Mouse (Mus musculus): ENCODE data around the gene Rbm39. TPM values are rescaled to one million over a fixed set of nuclear protein-coding genes. Genes with fewer than 3 reads are reported as not detected.

The Rbm39 gene
- polyA plus RNA-seq, 1 experiment from 2014 or later, result 502 TPM

Other genes with a start within 250 kb of the Rbm39 start
- gene Uqcc1, start 249.9 kb downstream of the Rbm39 start, polyA plus RNA-seq (2014; fragmentation: Nextera tagmentation; extraction: Ambion mirVana), result 67.4 and 83.4 TPM in 2 replicates
- gene Gm15557, start 239.5 kb downstream of the Rbm39 start, polyA plus RNA-seq (2014; fragmentation: Nextera tagmentation; extraction: Ambion mirVana), result not detected in 2 replicates
- gene Gdf5, start 234.9 kb downstream of the Rbm39 start, polyA plus RNA-seq (2014; fragmentation: Nextera tagmentation; extraction: Ambion mirVana), result 2.2 and 2.5 TPM in 2 replicates
- 7.0 and 9.7 TPM in 2 replicates for gene Cep250, start 223.8 kb downstream of the Rbm39 start, polyA plus RNA-seq (2014; fragmentation: Nextera tagmentation; extraction: Ambion mirVana)
- gene 6430550D23Rik, start 172.3 kb downstream of the Rbm39 start, polyA plus RNA-seq (2014; fragmentation: Nextera tagmentation; extraction: Ambion mirVana), result 0.63 and 1.0 TPM in 2 replicates
- 391 and 444 TPM in 2 replicates for gene Ergic3, start 172.2 kb downstream of the Rbm39 start, polyA plus RNA-seq (2014; fragmentation: Nextera tagmentation; extraction: Ambion mirVana)
- not detected in 2 replicates for gene Fer1l4, start 127.3 kb downstream of the Rbm39 start, polyA plus RNA-seq (2014; fragmentation: Nextera tagmentation; extraction: Ambion mirVana)
- gene Spag4, start 115.1 kb downstream of the Rbm39 start, polyA plus RNA-seq (2014; fragmentation: Nextera tagmentation; extraction: Ambion mirVana), result 4.6 and 5.1 TPM in 2 replicates
- 18.5 and 24.9 TPM in 2 replicates for gene Cpne1, start 68.3 kb downstream of the Rbm39 start, polyA plus RNA-seq (2014; fragmentation: Nextera tagmentation; extraction: Ambion mirVana)
- gene Rbm12, start 68.3 kb downstream of the Rbm39 start, polyA plus RNA-seq (2014; fragmentation: Nextera tagmentation; extraction: Ambion mirVana), result 30.1 and 33.4 TPM in 2 replicates
- gene Gm28036, start 53.1 kb downstream of the Rbm39 start, polyA plus RNA-seq (2014; fragmentation: Nextera tagmentation; extraction: Ambion mirVana), result 10.5 and 16.2 TPM in 2 replicates
- 409 and 502 TPM in 2 replicates for gene Romo1, start 36.2 kb downstream of the Rbm39 start, polyA plus RNA-seq (2014; fragmentation: Nextera tagmentation; extraction: Ambion mirVana)
- gene Nfs1, start 36.1 kb downstream of the Rbm39 start, polyA plus RNA-seq (2014; fragmentation: Nextera tagmentation; extraction: Ambion mirVana), result 38.0 and 40.4 TPM in 2 replicates
- gene Phf20, start 16.2 kb upstream of the Rbm39 start, polyA plus RNA-seq (2014; fragmentation: Nextera tagmentation; extraction: Ambion mirVana), result 121 and 143 TPM in 2 replicates
- gene Cnbd2, start 132.1 kb upstream of the Rbm39 start, polyA plus RNA-seq (2014; fragmentation: Nextera tagmentation; extraction: Ambion mirVana), result 4.8 and 4.9 TPM in 2 replicates
- 67.2 and 67.3 TPM in 2 replicates for gene Scand1, start 132.5 kb upstream of the Rbm39 start, polyA plus RNA-seq (2014; fragmentation: Nextera tagmentation; extraction: Ambion mirVana)
- 9.6 and 11.2 TPM in 2 replicates for gene Epb41l1, start 240.7 kb upstream of the Rbm39 start, polyA plus RNA-seq (2014; fragmentation: Nextera tagmentation; extraction: Ambion mirVana)